Mouse (Mus musculus) myocyte (in vitro differentiated cells): ENCODE results near the gene Garem2. TPM values are rescaled to one million over a fixed set of nuclear protein-coding genes. Genes with fewer than 3 reads are reported as not detected.
A peak's percentile ranks its signal among the peaks of the same experiment; 100 is the strongest.

Experiments used
- H3K27me3 ChIP-seq: one replicate; pipeline ENCODE4 v1.6.1; 2011; ENCODE audit not compliant: control insufficient read depth, insufficient read depth, insufficient read length
- H3K36me3 ChIP-seq: one replicate; pipeline ENCODE4 v1.6.1; 2011; ENCODE audit not compliant: control insufficient read depth, insufficient read depth
- H3K4me2 ChIP-seq: one replicate; pipeline ENCODE4 v1.6.1; 2011; ENCODE audit warnings: low read depth, control low read depth
- H3K4me3 ChIP-seq: one replicate; pipeline ENCODE4 v1.5.1; 2011; ENCODE audit warnings: mild to moderate bottlenecking, control low read depth, moderate library complexity
- H3K79me2 ChIP-seq: one replicate; pipeline ENCODE4 v1.6.1; 2011; ENCODE audit not compliant: control insufficient read depth, insufficient read depth
- H3ac ChIP-seq: one replicate; pipeline ENCODE4 v1.6.1; 2011; ENCODE audit not compliant: control insufficient read depth, insufficient read length
- CEBPB ChIP-seq: IDR thresholded peaks from 2 replicates; pipeline ENCODE4 v1.6.1; 2011; ENCODE audit warnings: mild to moderate bottlenecking, moderate library complexity; ENCODE audit not compliant: poor library complexity, insufficient read depth, severe bottlenecking
- E2F4 ChIP-seq: IDR thresholded peaks from one replicate; pipeline ENCODE4 v1.6.1; 2011; ENCODE audit warnings: mild to moderate bottlenecking, control low read depth, moderate library complexity; ENCODE audit not compliant: insufficient read depth
- MAX ChIP-seq: IDR thresholded peaks from one replicate; pipeline ENCODE4 v1.6.1; 2011; ENCODE audit warnings: low read depth, mild to moderate bottlenecking, control low read depth
- MYOD1 ChIP-seq, 3 experiments: IDR thresholded peaks; one replicate each; pipeline ENCODE4 v1.6.1; 2011; ENCODE audit warnings: control low read depth in 2 of 3, low read depth in 2 of 3, mild to moderate bottlenecking in 2 of 3, moderate library complexity in 1 of 3; ENCODE audit not compliant: insufficient read length in 2 of 3, control insufficient read depth in 1 of 3
- MYOG ChIP-seq, 3 experiments: IDR thresholded peaks; one replicate each; pipeline ENCODE4 v1.6.1; 2011; ENCODE audit warnings: control low read depth in 2 of 3, low read depth in 2 of 3, mild to moderate bottlenecking in 2 of 3; ENCODE audit not compliant: insufficient read length in 2 of 3, control insufficient read depth in 1 of 3, insufficient read depth in 1 of 3
- POLR2A ChIP-seq: IDR thresholded peaks from one replicate; pipeline ENCODE4 v1.6.1; 2011; ENCODE audit warnings: low read depth, mild to moderate bottlenecking, control low read depth, moderate library complexity; ENCODE audit not compliant: insufficient read length
- POLR2AphosphoS2 ChIP-seq: IDR thresholded peaks from one replicate; pipeline ENCODE4 v1.6.1; 2011; ENCODE audit warnings: low read depth, control low read depth; ENCODE audit not compliant: insufficient read length
- REST ChIP-seq: IDR thresholded peaks from one replicate; pipeline ENCODE4 v1.6.1; 2011; ENCODE audit warnings: mild to moderate bottlenecking, control low read depth, moderate library complexity; ENCODE audit not compliant: insufficient read depth, insufficient read length
- SRF ChIP-seq: IDR thresholded peaks from one replicate; pipeline ENCODE4 v1.6.1; 2011; ENCODE audit warnings: low read depth; ENCODE audit not compliant: control insufficient read depth, insufficient read length
- TCF12 ChIP-seq: IDR thresholded peaks from one replicate; pipeline ENCODE4 v1.6.1; 2011; ENCODE audit warnings: mild to moderate bottlenecking, control low read depth; ENCODE audit not compliant: poor library complexity, insufficient read depth, severe bottlenecking
- TCF3 ChIP-seq: IDR thresholded peaks from one replicate; pipeline ENCODE4 v1.6.1; 2011; ENCODE audit warnings: low read depth, control low read depth; ENCODE audit not compliant: insufficient read length
- USF1 ChIP-seq: IDR thresholded peaks from one replicate; pipeline ENCODE4 v1.6.1; 2011; ENCODE audit warnings: low read depth, mild to moderate bottlenecking, control low read depth, moderate library complexity
- polyA plus RNA-seq: library from polyadenylated mRNA; unstranded; fragments of >200 nt; fragmentation: generic; extraction: Trizol; gene quantifications from one replicate; pipeline ENCODE4 v1.2.1, GENCODE M21; 2012; ENCODE audit warnings: missing spikeins

Gene Garem2
- polyA plus RNA-seq, 1 experiment, result 0.12 TPM

- H3ac ChIP-seq, result no peak overlapping the region
- H3K79me2 ChIP-seq, result peaks cover 72% of the 10 kb centered on the region
- H3K27me3 ChIP-seq, result no peaks in the 10 kb centered on the region
- H3K4me2 ChIP-seq, result no peak overlapping the region
- TF ChIP-seq TCF3 (no peak), POLR2AphosphoS2 (no peak), MYOG (IDR thresholded peaks at IDR 0.05; ENCODE audit: control insufficient read depth in 1 of 3, insufficient read depth in 1 of 3, insufficient read length in 2 of 3, low read depth in 2 of 3) (no peak), CEBPB (no peak), REST (no peak), MAX (no peak), MYOD1 (IDR thresholded peaks at IDR 0.05; ENCODE audit: control insufficient read depth in 1 of 3, insufficient read length in 2 of 3, low read depth in 2 of 3) (no peak), SRF (no peak), E2F4 (no peak), TCF12 (no peak), USF1 (no peak), POLR2A (no peak)
- peaks cover 3% of the 10 kb centered on the region for H3K36me3 ChIP-seq
- H3K4me3 ChIP-seq, result no peak overlapping the region
Observed at GRCm38 (mm10) chr5:30152007-30152406, 47.0 kb downstream of the Garem2 start.

GRCm38 (mm10) chr5:30152413-30152812 lies 47.5 kb downstream of the Garem2 start:
- Histone ChIP-seq H3K79me2 (peaks cover 76% of the 10 kb centered on the region), H3K36me3 (no peaks in the 10 kb centered on the region), H3K4me2 (no peak overlapping the region), H3K4me3 (no peak overlapping the region), H3K27me3 (no peaks in the 10 kb centered on the region), H3ac (no peak overlapping the region)
- no peak for TF ChIP-seq REST
- TF ChIP-seq SRF, result no peak
- no peak for TF ChIP-seq MYOD1 (IDR thresholded peaks at IDR 0.05; ENCODE audit: control insufficient read depth in 1 of 3, insufficient read length in 2 of 3, low read depth in 2 of 3)
- TF ChIP-seq CEBPB, result no peak
- TF ChIP-seq POLR2AphosphoS2, result no peak
- no peak for TF ChIP-seq TCF12
- TF ChIP-seq MYOG (IDR thresholded peaks at IDR 0.05; ENCODE audit: control insufficient read depth in 1 of 3, insufficient read depth in 1 of 3, insufficient read length in 2 of 3, low read depth in 2 of 3), result no peak
- TF ChIP-seq MAX, result no peak
- TF ChIP-seq POLR2A, result no peak
- TF ChIP-seq USF1, result no peak
- no peak for TF ChIP-seq TCF3
- TF ChIP-seq E2F4, result no peak

GRCm38 (mm10) chr5:30153222-30153621 lies 48.3 kb downstream of the Garem2 start:
- Histone ChIP-seq H3K4me3 (no peak overlapping the region), H3ac (no peak overlapping the region), H3K36me3 (no peaks in the 10 kb centered on the region), H3K4me2 (peak overlapping the region; percentile 78), H3K27me3 (no peaks in the 10 kb centered on the region), H3K79me2 (peaks cover 82% of the 10 kb centered on the region)
- TF ChIP-seq TCF12 (no peak), USF1 (no peak), MYOD1 (IDR thresholded peaks at IDR 0.05; ENCODE audit: control insufficient read depth in 1 of 3, insufficient read length in 2 of 3, low read depth in 2 of 3) (no peak), POLR2AphosphoS2 (no peak), CEBPB (no peak), SRF (no peak), REST (no peak), MYOG (IDR thresholded peaks at IDR 0.05; ENCODE audit: control insufficient read depth in 1 of 3, insufficient read depth in 1 of 3, insufficient read length in 2 of 3, low read depth in 2 of 3) (no peak), E2F4 (no peak), MAX (no peak), POLR2A (no peak), TCF3 (no peak)

GRCm38 (mm10) chr5:30154013-30154412 lies 49.1 kb downstream of the Garem2 start:
- peak overlapping the region; percentile 97 for H3K4me3 ChIP-seq
- H3ac ChIP-seq, result peak overlapping the region; percentile 88
- TF ChIP-seq USF1 (no peak), MYOD1 (IDR thresholded peaks at IDR 0.05; ENCODE audit: control insufficient read depth in 1 of 3, insufficient read length in 2 of 3, low read depth in 2 of 3) (no peak), MAX (no peak), E2F4 (no peak), POLR2A (no peak), MYOG (IDR thresholded peaks at IDR 0.05; ENCODE audit: control insufficient read depth in 1 of 3, insufficient read depth in 1 of 3, insufficient read length in 2 of 3, low read depth in 2 of 3) (no peak), CEBPB (no peak), TCF12 (no peak), SRF (no peak)
- H3K36me3 ChIP-seq, result no peaks in the 10 kb centered on the region
- H3K79me2 ChIP-seq, result peaks cover 83% of the 10 kb centered on the region
- no peaks in the 10 kb centered on the region for H3K27me3 ChIP-seq
- peak overlapping the region; percentile 78 for H3K4me2 ChIP-seq
